Mouse (Mus musculus): ENCODE results near the gene Serpinf1.

GRCm38 (mm10) chr11:75460103-75460843 lies 37.8 kb upstream of the Serpinf1 start:
- TF ChIP-seq POLR2A (IDR thresholded peaks at IDR 0.05; ENCODE audit: control insufficient read depth, extremely low read depth, insufficient read depth, low read length, poor library complexity), result no peak
- TF ChIP-seq CTCF (IDR thresholded peaks at IDR 0.05; ENCODE audit: borderline replicate concordance, control insufficient read depth, extremely low read depth, insufficient read depth, low read length, poor library complexity), result no peak
